Comparison of ENCODE assay signal across 8 mouse cellular contexts in genomic region chr3:129754650-129755604, GRCm38 (mm10). TPM values are rescaled to one million over a fixed set of nuclear protein-coding genes. Genes with fewer than 3 reads are reported as not detected.
DNase-seq lines count a peak whose midpoint lies in the region; ATAC-seq and TF ChIP-seq lines count a peak whose summit lies in the region.

Egf (minus strand) TSS chr3:129755316.

- 9% methylated on average over 20 of the region's 20 CpGs for WGBS in forebrain, embryonic 11.5 days
- WGBS in heart, postnatal 0 days: 11% methylated on average over 20 of the region's 20 CpGs

- no peak for TF ChIP-seq CTCF in heart, postnatal 0 days (IDR thresholded peaks at IDR 0.05; ENCODE audit: low read depth)

- no peaks in the 10 kb centered on the region for H3K36me3 ChIP-seq in forebrain, embryonic 11.5 days (ENCODE audit: control insufficient read depth, insufficient read depth, low read length)
- no peaks in the 10 kb centered on the region for H3K36me3 ChIP-seq in heart, postnatal 0 days (replicated peaks; ENCODE audit: control insufficient read depth, insufficient read depth, low read length)

- no peaks in the 10 kb centered on the region for H3K27me3 ChIP-seq in forebrain, embryonic 11.5 days (ENCODE audit: control insufficient read depth, insufficient read depth, low read length)
- H3K27me3 ChIP-seq in heart, postnatal 0 days (ENCODE audit: control insufficient read depth, insufficient read depth, low read length): 0 out of 2 replicates have a peak, but pooled peaks cover 4% of the 10 kb centered on the region

- H3K4me3 ChIP-seq in forebrain, embryonic 11.5 days (ENCODE audit: low read depth, low read length): no peak within 1 kb of the TSS
- peak within 1 kb of the TSS; percentile 45 for H3K4me3 ChIP-seq in heart, postnatal 0 days (ENCODE audit: low read depth, low read length)

- H3K4me1 ChIP-seq in forebrain, embryonic 11.5 days (replicated peaks; ENCODE audit: control insufficient read depth, insufficient read depth, low read length): 0 out of 2 replicates have a peak, but pooled peaks cover 3% of the 10 kb centered on the region
- H3K4me1 ChIP-seq in heart, postnatal 0 days (ENCODE audit: control insufficient read depth, insufficient read depth): 0 out of 2 replicates have a peak, but pooled peaks cover 4% of the 10 kb centered on the region

- no peaks in the 10 kb centered on the region for H3K9me3 ChIP-seq in forebrain, embryonic 11.5 days (ENCODE audit: control insufficient read depth, low read length)
- 0 out of 2 replicates have a peak, but pooled peaks cover 6% of the 10 kb centered on the region for H3K9me3 ChIP-seq in heart, postnatal 0 days (replicated peaks; ENCODE audit: control insufficient read depth, low read length)

- TF ChIP-seq EP300 in heart, postnatal 0 days (IDR thresholded peaks at IDR 0.05; ENCODE audit: low read depth): no peak

- ATAC-seq in cerebellum, adult (ENCODE audit: insufficient number of reproducible peaks, low FRiP score, low TSS enrichment): 0 out of 2 replicates have a peak, but pooled peaks have one; percentile 31
- ATAC-seq in forebrain, embryonic 11.5 days (replicated peaks; ENCODE audit: low FRiP score): peak; percentile 42; the same call in 1 of the 2 replicates
- ATAC-seq in heart, postnatal 0 days (ENCODE audit: insufficient read depth, low read depth): peak; percentile 72

- H3K4me2 ChIP-seq in forebrain, embryonic 11.5 days (ENCODE audit: low read depth, low read length, severe bottlenecking): peak within 1 kb of the TSS; percentile 45
- peak within 1 kb of the TSS; percentile 66 for H3K4me2 ChIP-seq in heart, postnatal 0 days (ENCODE audit: low read depth, low read length)

- DNase-seq in cerebellum, adult 9-11 months: no peak
- peak; percentile 58 for DNase-seq in forebrain, embryonic 11.5 days (ENCODE audit: low spot score)
- peak; percentile 57 for DNase-seq in heart, postnatal 0 days (ENCODE audit: low spot score)
- peak; percentile 68 for DNase-seq in kidney, postnatal 14 days
- peak; percentile 10 to 40 for DNase-seq in lung, postnatal 4 days
- peak; percentile 32 for DNase-seq in yolk sac, embryonic 10.5 days (ENCODE audit: low spot score)
- DNase-seq in urinary bladder, postnatal 25 days (ENCODE audit: low spot score): no peak

- no peak within 1 kb of the TSS for H3K27ac ChIP-seq in forebrain, embryonic 11.5 days (ENCODE audit: low read depth, low read length)
- H3K27ac ChIP-seq in heart, postnatal 0 days (ENCODE audit: low read depth): peak within 1 kb of the TSS; percentile 30; the same call in 1 of the 2 replicates

- H3K9ac ChIP-seq in forebrain, embryonic 11.5 days (ENCODE audit: low read length): no peak within 1 kb of the TSS
- H3K9ac ChIP-seq in heart, postnatal 0 days (replicated peaks; ENCODE audit: low read depth, low read length): peak within 1 kb of the TSS; percentile 40; the same call in 1 of the 2 replicates

RNA-seq across cellular contexts. Expression of gene Egf, which starts in this region (rescaled TPM):
- 1.7 and 1.9 TPM in 2 replicates for polyA plus RNA-seq in forebrain, embryonic 11.5 days (2014; fragmentation: Nextera tagmentation; extraction: Ambion mirVana)
- total RNA-seq in heart, postnatal 0 days (2014; rRNA removed; ENCODE audit: low replicate concordance): 2.6 and 12.4 TPM in 2 replicates
- polyA plus RNA-seq in heart, postnatal 0 days (2015; fragmentation: Nextera tagmentation; extraction: Ambion mirVana): 1.9 and 2.4 TPM in 2 replicates

Comparison
In these comparisons a context has a peak if more than half of its experiments do, and no peak if none do; other contexts are left out.
1. DNase-seq: peak in forebrain, embryonic 11.5 days (single experiment), heart, postnatal 0 days (single experiment), kidney, postnatal 14 days (single experiment), lung, postnatal 4 days (2 of 2) and yolk sac, embryonic 10.5 days (single experiment); none in cerebellum, adult 9-11 months (single experiment) and urinary bladder, postnatal 25 days (single experiment).
2. Peak in every context shown above with its lines, with median percentiles within 50 percentile points of each other: ATAC-seq.